ENCODE assay signal across 11 mouse cellular contexts in the genomic region with DNA sequence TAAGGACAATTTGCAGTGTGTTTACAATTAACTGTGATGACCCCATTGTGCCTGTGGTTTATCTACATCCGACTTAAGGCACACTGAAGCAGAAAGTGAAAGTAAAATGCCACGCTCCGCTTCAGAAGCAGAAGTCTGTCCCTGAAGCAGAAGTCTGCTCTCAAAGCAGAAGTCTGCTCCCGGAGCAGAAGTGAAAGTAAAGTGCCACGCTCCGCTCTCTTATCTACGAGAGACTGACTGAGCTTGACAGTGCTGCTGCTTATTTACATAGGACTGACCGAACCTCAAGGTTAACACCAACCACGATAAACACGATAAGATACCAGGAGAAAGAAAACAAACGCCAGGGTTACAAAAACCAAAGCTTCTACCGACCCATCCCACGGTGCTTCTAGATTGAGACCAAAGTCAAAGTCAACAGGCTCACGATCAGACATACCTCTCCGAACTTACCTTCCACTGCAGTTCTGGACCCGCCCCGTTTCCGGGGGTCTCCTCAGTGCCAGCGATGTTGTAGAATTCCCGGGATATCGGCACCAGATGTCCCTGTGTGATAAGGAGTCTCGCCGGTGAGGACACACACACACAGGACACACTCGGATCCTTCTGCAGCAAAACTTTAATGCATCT. TPM values are rescaled to one million over a fixed set of nuclear protein-coding genes. Genes with fewer than 3 reads are reported as not detected.
DNase-seq lines count a peak whose midpoint lies in the region; ATAC-seq and TF ChIP-seq lines count a peak whose summit lies in the region.
"Had no signal": no experiment of that assay in that cellular context is flagged by ENCODE, and none has a peak within 500 bp of the region (broad histone marks: within the 10 kb centered on the region; RNA-seq: fewer than 3 reads in every experiment).

No protein-coding gene starts in this region.

- peak; percentile 92 for DNase-seq in heart, adult 11 months
- DNase-seq in kidney, adult 9 months: no peak
- no peak for DNase-seq in cerebellum, adult 18-20 months
- no peak for DNase-seq in cerebellum, postnatal 14 days

- no peaks in the 10 kb centered on the region for H3K36me3 ChIP-seq in heart, embryonic 11.5 days (ENCODE audit: control insufficient read depth, insufficient read depth, low read length)
- peaks cover 15% of the 10 kb centered on the region for H3K36me3 ChIP-seq in C2C12 (ENCODE audit: control insufficient read depth, insufficient read depth)
- no peaks in the 10 kb centered on the region for H3K36me3 ChIP-seq in heart, embryonic 14.5 days (ENCODE audit: control insufficient read depth, insufficient read depth, low read length)
- H3K36me3 ChIP-seq: embryonic facial prominence, embryonic 10.5 days had no signal

- ATAC-seq in heart, embryonic 11.5 days (replicated peaks; ENCODE audit: insufficient number of reproducible peaks, low FRiP score, low TSS enrichment): no peak
- no peak for ATAC-seq in heart, embryonic 14.5 days (ENCODE audit: insufficient number of reproducible peaks, insufficient read depth, low FRiP score, low read depth)
- ATAC-seq in megakaryocyte, adult 5-6 weeks (ENCODE audit: poor library complexity, severe bottlenecking): peak; percentile 86
- ATAC-seq: hindbrain, embryonic 16.5 days had no signal

- H3K9ac ChIP-seq in heart, embryonic 11.5 days (ENCODE audit: low read depth, low read length): no peak overlapping the region
- H3K9ac ChIP-seq in heart, embryonic 14.5 days (ENCODE audit: low read length): no peak overlapping the region

- H3K79me3 ChIP-seq in C2C12 (ENCODE audit: low read depth): peaks cover 4% of the 10 kb centered on the region

- H3K79me2 ChIP-seq in C2C12 (ENCODE audit: control insufficient read depth, insufficient read depth): peaks cover 15% of the 10 kb centered on the region

- H3K27ac ChIP-seq in heart, embryonic 11.5 days (ENCODE audit: low read depth, low read length): no peak overlapping the region
- no peak overlapping the region for H3K27ac ChIP-seq in heart, embryonic 14.5 days (replicated peaks in 1 of 2; ENCODE audit: control insufficient read depth in 1 of 2, insufficient read depth in 1 of 2, low read depth in 2 of 2, low read length in 2 of 2)
- H3K27ac ChIP-seq: embryonic facial prominence, embryonic 10.5 days had no signal

- H3ac ChIP-seq in C2C12 (ENCODE audit: control insufficient read depth, insufficient read length, low read depth): peak overlapping the region; percentile 45

- 84% methylated on average over 24 of the region's 24 CpGs for WGBS in heart, embryonic 11.5 days (ENCODE audit: insufficient replicate concordance)
- 79% methylated on average over 24 of the region's 24 CpGs for WGBS in heart, embryonic 14.5 days

- no peak for TF ChIP-seq CTCF in C2C12 (IDR thresholded peaks at IDR 0.05; ENCODE audit: control insufficient read depth, insufficient read depth, insufficient read length)

- no peaks in the 10 kb centered on the region for H3K4me1 ChIP-seq in heart, embryonic 11.5 days (ENCODE audit: control insufficient read depth, insufficient read depth, low read length)
- H3K4me1 ChIP-seq in heart, embryonic 14.5 days (ENCODE audit: control insufficient read depth in 2 of 2, insufficient read depth in 2 of 2, low read length in 2 of 2): no peaks in the 10 kb centered on the region
- H3K4me1 ChIP-seq: embryonic facial prominence, embryonic 10.5 days had no signal

- H3K4me3 ChIP-seq in heart, embryonic 11.5 days (ENCODE audit: low read depth, low read length): no peak overlapping the region
- peak overlapping the region; percentile 59 for H3K4me3 ChIP-seq in C2C12 (ENCODE audit: insufficient read depth, poor library complexity, severe bottlenecking)
- peak overlapping the region in 1 of 2 experiments; percentile 11; a peak in 2 of 4 replicates for H3K4me3 ChIP-seq in heart, embryonic 14.5 days (ENCODE audit: control insufficient read depth in 1 of 2, insufficient read depth in 1 of 2, low read depth in 1 of 2, low read length in 2 of 2)
- H3K4me3 ChIP-seq: embryonic facial prominence, embryonic 10.5 days had no signal

- H3K27me3 ChIP-seq in heart, embryonic 11.5 days (ENCODE audit: control insufficient read depth, insufficient read depth, low read length): no peaks in the 10 kb centered on the region
- no peaks in the 10 kb centered on the region for H3K27me3 ChIP-seq in C2C12 (ENCODE audit: control insufficient read depth, insufficient read depth, insufficient read length)
- H3K27me3 ChIP-seq in heart, embryonic 14.5 days (ENCODE audit: control insufficient read depth, insufficient read depth, low read length): no peaks in the 10 kb centered on the region

- H3K9me3 ChIP-seq in heart, embryonic 11.5 days (replicated peaks; ENCODE audit: control insufficient read depth, low read length): peaks cover 4% of the 10 kb centered on the region; the same call in 1 of the 2 replicates
- H3K9me3 ChIP-seq in heart, embryonic 14.5 days (ENCODE audit: control insufficient read depth, low read length): no peaks in the 10 kb centered on the region

- H3K4me2 ChIP-seq in heart, embryonic 11.5 days: no peak overlapping the region
- 0 out of 2 replicates have a peak overlapping the region, but pooled peaks have one; percentile 6 for H3K4me2 ChIP-seq in heart, embryonic 14.5 days (ENCODE audit: low read length)

TF ChIP-seq in C2C12, 6 proteins besides CTCF, POLR2A, EP300 and RAD21:
- TF ChIP-seq USF1 (IDR thresholded peaks at IDR 0.05; ENCODE audit: low read depth): no peak
- TF ChIP-seq FOSL1 (IDR thresholded peaks at IDR 0.05; ENCODE audit: insufficient read depth, low read length, poor library complexity, severe bottlenecking): no peak
- TF ChIP-seq CEBPB (IDR thresholded peaks at IDR 0.05; ENCODE audit: low read depth): no peak
- TF ChIP-seq MYOD1 (IDR thresholded peaks at IDR 0.05; ENCODE audit: control insufficient read depth, insufficient read length, low read depth): no peak
- TF ChIP-seq MYOG (IDR thresholded peaks at IDR 0.05; ENCODE audit: control insufficient read depth, extremely low read depth, insufficient read length): no peak
- no peak for TF ChIP-seq MAX (IDR thresholded peaks at IDR 0.05)

RNA-seq across cellular contexts. Expression of a gene that starts 51.3 kb away (rescaled TPM):
- not detected in 2 replicates for polyA plus RNA-seq in heart, embryonic 11.5 days (2014; fragmentation: Nextera tagmentation; extraction: Ambion mirVana)
- polyA plus RNA-seq in C2C12 (2012; fragmentation: generic; extraction: Trizol): not detected
- not detected in 2 replicates for polyA plus RNA-seq in heart, embryonic 14.5 days (2014; fragmentation: Nextera tagmentation; extraction: Ambion mirVana)
- total RNA-seq in megakaryocyte, adult 5-6 weeks (2015): not detected in 2 replicates
- total RNA-seq in megakaryocyte, adult 5-6 weeks (2017): not detected in 2 replicates
- polyA plus RNA-seq: embryonic facial prominence, embryonic 10.5 days; limb, embryonic 11.5 days had no signal
